Mouse (Mus musculus): ENCODE data around the gene 2010111I01Rik. TPM values are rescaled to one million over a fixed set of nuclear protein-coding genes. Genes with fewer than 3 reads are reported as not detected.

Gene 2010111I01Rik
- total and polyA plus RNA-seq, 2 experiments from 2014 or later = 107 to 149 TPM

DNA sequence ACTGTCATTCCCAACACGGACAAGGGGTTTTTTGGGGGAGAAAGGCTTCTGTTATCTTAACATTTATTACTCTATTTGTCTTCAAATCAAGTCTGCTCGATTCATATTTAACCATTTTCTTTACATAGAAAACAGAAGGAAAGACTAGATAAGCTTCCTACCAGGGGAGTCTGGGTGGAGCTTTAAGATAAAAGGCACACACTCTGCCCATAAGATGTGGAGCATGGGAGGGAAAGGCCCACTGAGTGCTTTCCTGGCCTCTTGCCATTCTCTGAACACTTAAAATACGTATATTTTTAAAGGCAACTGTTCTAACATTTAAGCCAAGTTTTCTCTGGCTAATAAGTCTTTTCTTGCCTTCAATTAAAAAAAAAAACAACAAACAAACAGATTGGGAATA is 25.3 kb upstream of the 2010111I01Rik start:
- no peaks in the 10 kb centered on the region; the same call in 1 of the 2 replicates for H3K4me1 ChIP-seq (ENCODE audit: control insufficient read depth, insufficient read depth)
- H3K9me3 ChIP-seq (replicated peaks; ENCODE audit: control insufficient read depth, low read length) = no peaks in the 10 kb centered on the region
- H3K4me3 ChIP-seq (ENCODE audit: low read depth, low read length) = no peak overlapping the region
- ATAC-seq (ENCODE audit: insufficient read depth, low read depth) (no peak), DNase-seq (ENCODE audit: low spot score) (no peak)
- no peak overlapping the region for H3K27ac ChIP-seq (ENCODE audit: low read depth)
- no peak overlapping the region for H3K4me2 ChIP-seq (ENCODE audit: low read depth, low read length)
- no peak overlapping the region for H3K9ac ChIP-seq (replicated peaks; ENCODE audit: low read depth, low read length)
- TF ChIP-seq CTCF (IDR thresholded peaks at IDR 0.05; ENCODE audit: low read depth) (no peak), EP300 (IDR thresholded peaks at IDR 0.05; ENCODE audit: low read depth) (no peak)
- no peaks in the 10 kb centered on the region for H3K27me3 ChIP-seq (ENCODE audit: control insufficient read depth, insufficient read depth, low read length)
- no peaks in the 10 kb centered on the region for H3K36me3 ChIP-seq (replicated peaks; ENCODE audit: control insufficient read depth, insufficient read depth, low read length)
- WGBS = 35% methylated on average over 3 of the region's 3 CpGs

GRCm38 (mm10) chr13:62939797-62940196 is 24.9 kb upstream of the 2010111I01Rik start:
- TF ChIP-seq CTCF (IDR thresholded peaks at IDR 0.05; ENCODE audit: low read depth) = no peak
- TF ChIP-seq EP300 (IDR thresholded peaks at IDR 0.05; ENCODE audit: low read depth) = no peak
- no peak overlapping the region for H3K27ac ChIP-seq (ENCODE audit: low read depth)
- H3K4me2 ChIP-seq (ENCODE audit: low read depth, low read length) = no peak overlapping the region
- no peak overlapping the region for H3K9ac ChIP-seq (replicated peaks; ENCODE audit: low read depth, low read length)
- H3K4me3 ChIP-seq (ENCODE audit: low read depth, low read length) = no peak overlapping the region
- H3K36me3 ChIP-seq (replicated peaks; ENCODE audit: control insufficient read depth, insufficient read depth, low read length) = no peaks in the 10 kb centered on the region
- no peaks in the 10 kb centered on the region for H3K9me3 ChIP-seq (replicated peaks; ENCODE audit: control insufficient read depth, low read length)
- WGBS = 54% methylated on average over 4 of the region's 4 CpGs
- no peaks in the 10 kb centered on the region for H3K27me3 ChIP-seq (ENCODE audit: control insufficient read depth, insufficient read depth, low read length)
- DNase-seq (ENCODE audit: low spot score) (no peak), ATAC-seq (ENCODE audit: insufficient read depth, low read depth) (no peak)
- no peaks in the 10 kb centered on the region; the same call in 1 of the 2 replicates for H3K4me1 ChIP-seq (ENCODE audit: control insufficient read depth, insufficient read depth)

DNA sequence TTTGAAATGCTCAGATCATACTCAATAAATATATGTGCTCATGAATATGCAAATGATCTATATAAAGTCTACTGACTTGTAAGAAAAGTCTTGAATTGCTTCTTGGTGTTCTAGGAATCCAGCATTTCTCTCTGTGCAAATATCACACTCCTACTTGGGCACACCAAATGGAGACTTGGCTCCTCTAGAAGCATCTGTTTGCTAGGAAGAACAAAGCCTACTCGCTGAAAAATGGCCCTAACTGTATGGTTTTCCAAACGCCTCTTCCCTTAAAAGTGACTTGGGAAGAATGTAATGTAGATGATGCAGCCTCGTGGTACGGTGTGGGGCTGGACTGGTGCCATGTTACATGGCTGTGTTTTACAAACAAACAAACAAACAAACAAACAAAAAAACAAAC is 24.0 kb upstream of the 2010111I01Rik start:
- TF ChIP-seq EP300 (IDR thresholded peaks at IDR 0.05; ENCODE audit: low read depth) (no peak), CTCF (IDR thresholded peaks at IDR 0.05; ENCODE audit: low read depth) (no peak)
- Histone ChIP-seq H3K4me2 (ENCODE audit: low read depth, low read length) (no peak overlapping the region), H3K9ac (replicated peaks; ENCODE audit: low read depth, low read length) (no peak overlapping the region), H3K9me3 (replicated peaks; ENCODE audit: control insufficient read depth, low read length) (no peaks in the 10 kb centered on the region), H3K27ac (ENCODE audit: low read depth) (no peak overlapping the region), H3K27me3 (ENCODE audit: control insufficient read depth, insufficient read depth, low read length) (no peaks in the 10 kb centered on the region), H3K36me3 (replicated peaks; ENCODE audit: control insufficient read depth, insufficient read depth, low read length) (no peaks in the 10 kb centered on the region), H3K4me3 (ENCODE audit: low read depth, low read length) (no peak overlapping the region), H3K4me1 (ENCODE audit: control insufficient read depth, insufficient read depth) (no peaks in the 10 kb centered on the region; the same call in 1 of the 2 replicates)
- 81% methylated on average over 4 of the region's 4 CpGs for WGBS
- ATAC-seq (ENCODE audit: insufficient read depth, low read depth) (no peak), DNase-seq (ENCODE audit: low spot score) (no peak)

DNA sequence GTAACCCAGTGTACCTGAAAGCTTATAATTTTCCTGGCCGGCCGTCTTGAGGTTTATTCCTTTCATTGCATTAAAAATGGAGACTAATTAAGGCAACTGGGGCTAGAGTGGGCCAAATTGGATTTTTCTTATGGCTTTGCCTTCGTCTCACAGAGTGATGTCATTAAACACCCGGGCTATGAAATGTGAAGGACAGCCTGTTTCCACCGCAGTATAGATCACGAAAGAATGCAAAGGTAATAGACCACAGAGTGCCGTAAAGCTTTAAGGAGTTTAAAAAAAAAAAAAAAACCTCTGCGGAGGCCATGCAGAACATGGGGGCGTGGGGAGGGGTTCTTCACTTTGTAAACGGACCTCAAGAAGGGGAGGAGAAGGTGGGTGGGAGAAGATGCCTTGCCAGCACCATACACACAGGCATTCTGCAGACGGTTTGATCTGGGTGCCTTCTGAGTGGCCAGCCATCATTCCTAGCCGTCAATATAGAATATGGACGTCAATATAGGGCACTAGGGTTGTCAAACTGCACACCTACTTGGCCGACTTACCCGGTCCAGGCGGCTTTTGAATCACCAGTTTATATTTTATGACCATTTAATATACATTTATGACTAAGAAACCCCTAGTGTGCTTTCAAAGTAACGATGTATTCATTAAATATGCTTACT is 23.2 kb upstream of the 2010111I01Rik start:
- ATAC-seq (ENCODE audit: insufficient read depth, low read depth) = no peak
- no peaks in the 10 kb centered on the region for H3K36me3 ChIP-seq (replicated peaks; ENCODE audit: control insufficient read depth, insufficient read depth, low read length)
- no peak overlapping the region for H3K27ac ChIP-seq (ENCODE audit: low read depth)
- WGBS = 82% methylated on average over 17 of the region's 17 CpGs
- no peak overlapping the region for H3K4me3 ChIP-seq (ENCODE audit: low read depth, low read length)
- no peaks in the 10 kb centered on the region for H3K27me3 ChIP-seq (ENCODE audit: control insufficient read depth, insufficient read depth, low read length)
- TF ChIP-seq CTCF (IDR thresholded peaks at IDR 0.05; ENCODE audit: low read depth) (no peak), EP300 (IDR thresholded peaks at IDR 0.05; ENCODE audit: low read depth) (no peak)
- H3K9me3 ChIP-seq (replicated peaks; ENCODE audit: control insufficient read depth, low read length) = no peaks in the 10 kb centered on the region
- DNase-seq (ENCODE audit: low spot score) = no peak
- no peak overlapping the region for H3K9ac ChIP-seq (replicated peaks; ENCODE audit: low read depth, low read length)
- H3K4me2 ChIP-seq (ENCODE audit: low read depth, low read length) = no peak overlapping the region
- H3K4me1 ChIP-seq (ENCODE audit: control insufficient read depth, insufficient read depth) = no peaks in the 10 kb centered on the region

DNA sequence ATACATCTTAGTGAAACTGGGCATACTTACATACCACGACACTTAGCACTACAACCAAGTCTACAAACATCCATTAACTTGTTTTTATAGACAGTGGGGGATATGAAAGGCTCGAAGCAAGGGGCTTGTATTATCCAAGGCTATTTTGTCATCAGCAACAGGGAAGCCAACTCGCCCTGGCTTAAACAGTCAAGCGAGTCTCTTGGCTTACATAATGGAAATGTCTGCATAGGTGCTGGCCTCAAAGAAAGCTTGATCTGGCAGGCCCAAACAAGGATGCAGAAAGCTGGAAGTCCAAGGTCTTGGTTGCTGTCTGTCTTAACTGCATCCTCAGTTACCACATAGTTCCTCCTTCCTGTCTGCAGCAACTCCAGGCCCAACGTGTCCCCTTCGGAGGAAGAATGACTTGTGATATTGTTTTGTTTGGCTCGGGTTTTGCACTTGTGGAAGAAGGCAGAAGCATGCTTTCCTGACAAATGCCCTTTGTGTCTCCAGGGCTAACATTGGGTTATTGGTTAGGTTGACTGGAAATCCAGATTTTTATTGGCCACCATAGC is 21.3 kb upstream of the 2010111I01Rik start:
- no peak overlapping the region for H3K9ac ChIP-seq (replicated peaks; ENCODE audit: low read depth, low read length)
- no peaks in the 10 kb centered on the region for H3K27me3 ChIP-seq (ENCODE audit: control insufficient read depth, insufficient read depth, low read length)
- H3K27ac ChIP-seq (ENCODE audit: low read depth) = no peak overlapping the region; the same call in 1 of the 2 replicates
- DNase-seq (ENCODE audit: low spot score) (peak; percentile 52), ATAC-seq (ENCODE audit: insufficient read depth, low read depth) (no peak)
- H3K9me3 ChIP-seq (replicated peaks; ENCODE audit: control insufficient read depth, low read length) = no peaks in the 10 kb centered on the region
- H3K4me2 ChIP-seq (ENCODE audit: low read depth, low read length) = no peak overlapping the region
- 57% methylated on average over 7 of the region's 7 CpGs for WGBS
- no peaks in the 10 kb centered on the region for H3K36me3 ChIP-seq (replicated peaks; ENCODE audit: control insufficient read depth, insufficient read depth, low read length)
- H3K4me3 ChIP-seq (ENCODE audit: low read depth, low read length) = no peak overlapping the region
- no peak for TF ChIP-seq EP300 (IDR thresholded peaks at IDR 0.05; ENCODE audit: low read depth)
- TF ChIP-seq CTCF (IDR thresholded peaks at IDR 0.05; ENCODE audit: low read depth) = no peak
- H3K4me1 ChIP-seq (ENCODE audit: control insufficient read depth, insufficient read depth) = no peaks in the 10 kb centered on the region

Data from heart, postnatal 0 days (tissue).